9 mouse cellular contexts compared by ENCODE assay signal in the genomic region with DNA sequence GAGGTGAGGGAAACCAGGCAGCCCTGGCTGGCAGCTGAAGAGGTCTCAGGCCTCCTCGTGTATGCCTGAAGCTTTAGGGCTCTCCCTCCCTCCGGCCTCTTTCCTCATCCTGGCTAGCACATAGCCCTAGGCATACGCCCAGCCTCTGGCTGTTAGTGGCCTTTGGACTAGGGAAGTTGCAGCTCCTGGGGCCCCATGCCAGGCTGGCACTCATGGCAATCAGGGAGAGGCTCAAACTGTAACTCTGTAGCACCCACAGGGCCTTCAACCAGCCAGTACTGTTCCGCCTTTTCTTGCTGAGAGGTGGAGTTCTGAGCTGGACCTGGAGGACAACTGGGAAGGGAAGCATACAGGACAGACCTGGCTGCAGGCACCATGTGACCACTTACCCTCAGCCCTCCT. TPM values are rescaled to one million over a fixed set of nuclear protein-coding genes. Genes with fewer than 3 reads are reported as not detected.
DNase-seq lines count a peak whose midpoint lies in the region; ATAC-seq and TF ChIP-seq lines count a peak whose summit lies in the region.
"Had no signal": no experiment of that assay in that cellular context is flagged by ENCODE, and none has a peak within 500 bp of the region (broad histone marks: within the 10 kb centered on the region; RNA-seq: fewer than 3 reads in every experiment).

No protein-coding gene starts in this region.

- ATAC-seq in stomach, postnatal 0 days (ENCODE audit: low FRiP score, low TSS enrichment), result peak; percentile 82
- ATAC-seq in forebrain, embryonic 11.5 days (replicated peaks; ENCODE audit: low FRiP score), result no peak

- peaks cover 16% of the 10 kb centered on the region for H3K4me1 ChIP-seq in lung, adult 2 months (ENCODE audit: control insufficient read depth, insufficient read depth, low read length)
- peaks cover 3% of the 10 kb centered on the region; the same call in 1 of the 2 replicates for H3K4me1 ChIP-seq in stomach, postnatal 0 days (replicated peaks; ENCODE audit: control insufficient read depth, insufficient read depth)
- no peaks in the 10 kb centered on the region for H3K4me1 ChIP-seq in forebrain, embryonic 11.5 days (replicated peaks; ENCODE audit: control insufficient read depth, insufficient read depth, low read length)

- no peak overlapping the region for H3K4me2 ChIP-seq in stomach, postnatal 0 days (replicated peaks; ENCODE audit: low read depth)
- no peak overlapping the region for H3K4me2 ChIP-seq in forebrain, embryonic 11.5 days (ENCODE audit: low read depth, low read length, severe bottlenecking)

- 68% methylated on average over 4 of the region's 4 CpGs for WGBS in lung, adult 2 months
- WGBS in stomach, postnatal 0 days, result 75% methylated on average over 4 of the region's 4 CpGs
- WGBS in forebrain, embryonic 11.5 days, result 74% methylated on average over 4 of the region's 4 CpGs

- no peak for TF ChIP-seq EP300 in stomach, postnatal 0 days (optimal IDR thresholded peaks at IDR 0.05)

- no peak overlapping the region for H3K9ac ChIP-seq in stomach, postnatal 0 days (ENCODE audit: low read length)
- no peak overlapping the region for H3K9ac ChIP-seq in forebrain, embryonic 11.5 days (ENCODE audit: low read length)

- TF ChIP-seq CTCF in lung, adult 2 months (IDR thresholded peaks at IDR 0.05; ENCODE audit: insufficient read depth, low read length), result no peak
- no peak for TF ChIP-seq CTCF in gastrocnemius, adult 2 months (IDR thresholded peaks at IDR 0.05)
- no peak for TF ChIP-seq CTCF in stomach, postnatal 0 days (IDR thresholded peaks at IDR 0.05; ENCODE audit: low read depth)

- no peaks in the 10 kb centered on the region for H3K36me3 ChIP-seq in stomach, postnatal 0 days (ENCODE audit: control insufficient read depth, insufficient read depth, low read length)
- no peaks in the 10 kb centered on the region for H3K36me3 ChIP-seq in forebrain, embryonic 11.5 days (ENCODE audit: control insufficient read depth, insufficient read depth, low read length)

- H3K4me3 ChIP-seq in lung, adult 2 months (replicated peaks; ENCODE audit: extremely low read depth, low read depth, low read length), result no peak overlapping the region
- H3K4me3 ChIP-seq in gastrocnemius, adult 2 months, result no peak overlapping the region
- no peak overlapping the region for H3K4me3 ChIP-seq in stomach, postnatal 0 days (ENCODE audit: low read depth, low read length)
- no peak overlapping the region for H3K4me3 ChIP-seq in forebrain, embryonic 11.5 days (ENCODE audit: low read depth, low read length)
- H3K4me3 ChIP-seq: myocyte had no signal

- intact Hi-C loops in gastrocnemius, adult 2 months (cut with DNase I), result loop anchor here (2.0 to 5.0 kb wide), 2 partner anchors 18 to 40 kb away; no protein-coding TSS in a partner anchor

- H3K27ac ChIP-seq in gastrocnemius, adult 2 months, result peak overlapping the region; percentile 89
- H3K27ac ChIP-seq in stomach, postnatal 0 days (replicated peaks), result peak overlapping the region; percentile 30; the same call in 1 of the 2 replicates
- no peak overlapping the region for H3K27ac ChIP-seq in forebrain, embryonic 11.5 days (ENCODE audit: low read depth, low read length)

- no peaks in the 10 kb centered on the region for H3K9me3 ChIP-seq in stomach, postnatal 0 days (ENCODE audit: control insufficient read depth, low read length)
- H3K9me3 ChIP-seq in forebrain, embryonic 11.5 days (ENCODE audit: control insufficient read depth, low read length), result no peaks in the 10 kb centered on the region

- peak; percentile 70 for DNase-seq in lung, postnatal 36 days
- no peak for DNase-seq in lung, adult 2 months
- peak; percentile 97 for DNase-seq in gastrocnemius, adult 2 months
- DNase-seq in kidney, adult 8-10 months, result peak; percentile 91 to 95
- peak; percentile 74 for DNase-seq in stomach, postnatal 0 days (ENCODE audit: low spot score)
- DNase-seq in thymus, postnatal 4 days, result no peak
- DNase-seq in forebrain, embryonic 11.5 days (ENCODE audit: low spot score), result no peak
- DNase-seq: cerebellum, postnatal 36 days had no signal

- no peaks in the 10 kb centered on the region for H3K27me3 ChIP-seq in stomach, postnatal 0 days (ENCODE audit: control insufficient read depth, insufficient read depth, low read length)
- H3K27me3 ChIP-seq in forebrain, embryonic 11.5 days (ENCODE audit: control insufficient read depth, insufficient read depth, low read length), result no peaks in the 10 kb centered on the region

- TF ChIP-seq POLR2A in lung, adult 2 months (IDR thresholded peaks at IDR 0.05; ENCODE audit: borderline replicate concordance, extremely low read depth, low read depth, low read length), result no peak

RNA-seq across cellular contexts. Expression of a gene that starts 19.5 kb away (rescaled TPM):
- polyA plus RNA-seq in lung, adult 2 months (2012; rRNA removed), result 23.6 and 33.3 TPM in 2 replicates
- total RNA-seq in gastrocnemius, adult 2 months (2021), result 1 to 10 TPM; 7.8 to 7.9 TPM
- 1.2 and 1.3 TPM in 2 replicates for polyA plus RNA-seq in stomach, postnatal 0 days (2015; fragmentation: Nextera tagmentation; extraction: Ambion mirVana)
- 0.29 and 0.55 TPM in 2 replicates for polyA plus RNA-seq in forebrain, embryonic 11.5 days (2014; fragmentation: Nextera tagmentation; extraction: Ambion mirVana)

Comparison
In these comparisons a context has a peak if more than half of its experiments do, and no peak if none do; other contexts are left out.
1. DNase-seq: peak in lung, postnatal 36 days (single experiment), gastrocnemius, adult 2 months (single experiment), kidney, adult 8-10 months (2 of 2) and stomach, postnatal 0 days (single experiment); none in lung, adult 2 months (single experiment), thymus, postnatal 4 days (single experiment) and forebrain, embryonic 11.5 days (single experiment).
2. RNA of a gene that starts 19.5 kb away (polyA plus RNA-seq): 23.6 to 33.3 TPM in lung, adult 2 months; 1.2 to 1.3 TPM in stomach, postnatal 0 days and 0.29 to 0.55 TPM in forebrain, embryonic 11.5 days; every median in the first group is over 10 times any median in the second.